Mouse (Mus musculus) embryonic facial prominence, embryonic 10.5 days (tissue): Measurements from ENCODE around the gene Cacna1d. TPM values are rescaled to one million over a fixed set of nuclear protein-coding genes. Genes with fewer than 3 reads are reported as not detected.

Experiments
- DNase-seq: peaks from one replicate; pipeline ENCODE4 v3.0.0-alpha.2; 2017; ENCODE audit warnings: low spot score
- H3K27ac ChIP-seq: fragments of 300-500 bp; sonication (generic); replicated peaks from 2 replicates; pipeline ENCODE4 v1.5.1; 2016; ENCODE audit warnings: mild to moderate bottlenecking
- H3K27me3 ChIP-seq: fragments of 300-500 bp; sonication (generic); replicated peaks from 2 replicates; pipeline ENCODE4 v1.6.1; 2016; ENCODE audit warnings: low read depth, mild to moderate bottlenecking; ENCODE audit not compliant: poor library complexity, severe bottlenecking
- H3K36me3 ChIP-seq: fragments of 300-500 bp; sonication (generic); replicated peaks from 2 replicates; pipeline ENCODE4 v1.6.1; 2016; ENCODE audit warnings: mild to moderate bottlenecking, moderate library complexity
- H3K4me1 ChIP-seq: fragments of 300-500 bp; sonication (generic); 2 replicates; pipeline ENCODE4 v1.6.1; 2016
- H3K4me3 ChIP-seq: fragments of 300-500 bp; sonication (generic); 2 replicates; pipeline ENCODE4 v1.5.1; 2016; ENCODE audit warnings: mild to moderate bottlenecking, moderate library complexity
- H3K9me3 ChIP-seq: fragments of 300-500 bp; sonication (generic); 2 replicates; pipeline ENCODE4 v1.6.1; 2016; ENCODE audit warnings: mild to moderate bottlenecking
- WGBS: fragments of 180-500 bp; shearing (Covaris S2); methylation state at CpG from one replicate; pipeline ENCODE4 v1.1.7; 2016; 5-methylcytosine and 5-hydroxymethylcytosine counted together
- polyA plus RNA-seq: library from polyadenylated mRNA; unstranded; fragments of >200 nt; fragmentation: Nextera tagmentation; extraction: Ambion mirVana; gene quantifications from 2 replicates; pipeline ENCODE4 v1.2.1, GENCODE M21; 2016

Cacna1d gene
- polyA plus RNA-seq, 1 experiment from 2014 or later = 2.1 TPM

- no peak for DNase-seq
- Histone ChIP-seq H3K9me3 (no peaks in the 10 kb centered on the region), H3K27ac (no peak overlapping the region; the same call in 1 of the 2 replicates), H3K4me1 (peaks cover 14% of the 10 kb centered on the region), H3K4me3 (no peak overlapping the region), H3K27me3 (no peaks in the 10 kb centered on the region), H3K36me3 (no peaks in the 10 kb centered on the region)
- 69% methylated on average over 8 of the region's 8 CpGs for WGBS
Measured at GRCm38 (mm10) chr14:30103946-30104536, 387.2 kb downstream of the Cacna1d start.

GRCm38 (mm10) chr14:30097239-30097638, 394.0 kb downstream of the Cacna1d start:
- H3K27ac ChIP-seq = no peak overlapping the region
- WGBS = 58% methylated on average over 5 of the region's 5 CpGs
- H3K36me3 ChIP-seq = no peaks in the 10 kb centered on the region
- H3K27me3 ChIP-seq = no peaks in the 10 kb centered on the region
- no peaks in the 10 kb centered on the region for H3K9me3 ChIP-seq
- H3K4me3 ChIP-seq = no peak overlapping the region
- DNase-seq = peak; percentile 15
- H3K4me1 ChIP-seq = no peaks in the 10 kb centered on the region

GRCm38 (mm10) chr14:30092426-30092825, 398.8 kb downstream of the Cacna1d start:
- H3K9me3 ChIP-seq = no peaks in the 10 kb centered on the region
- H3K36me3 ChIP-seq = no peaks in the 10 kb centered on the region
- no peaks in the 10 kb centered on the region for H3K4me1 ChIP-seq
- H3K27ac ChIP-seq = no peak overlapping the region
- WGBS = 82% methylated on average over 4 of the region's 4 CpGs
- no peak for DNase-seq
- no peak overlapping the region for H3K4me3 ChIP-seq
- H3K27me3 ChIP-seq = no peaks in the 10 kb centered on the region

GRCm38 (mm10) chr14:30092021-30092420, 399.2 kb downstream of the Cacna1d start:
- H3K9me3 ChIP-seq = no peaks in the 10 kb centered on the region
- WGBS = 88% methylated on average over 2 of the region's 2 CpGs
- no peaks in the 10 kb centered on the region for H3K36me3 ChIP-seq
- no peak overlapping the region for H3K27ac ChIP-seq
- no peaks in the 10 kb centered on the region for H3K4me1 ChIP-seq
- no peak for DNase-seq
- no peak overlapping the region for H3K4me3 ChIP-seq
- H3K27me3 ChIP-seq = no peaks in the 10 kb centered on the region

GRCm38 (mm10) chr14:30079729-30080128, 411.5 kb downstream of the Cacna1d start:
- Histone ChIP-seq H3K27me3 (no peaks in the 10 kb centered on the region), H3K9me3 (no peaks in the 10 kb centered on the region), H3K4me3 (no peak overlapping the region), H3K36me3 (no peaks in the 10 kb centered on the region), H3K27ac (no peak overlapping the region), H3K4me1 (0 out of 2 replicates have a peak, but pooled peaks cover 3% of the 10 kb centered on the region)
- WGBS = 73% methylated on average over 4 of the region's 4 CpGs
- no peak for DNase-seq

GRCm38 (mm10) chr14:30078115-30078808, 413.0 kb downstream of the Cacna1d start:
- Histone ChIP-seq H3K4me3 (no peak overlapping the region), H3K27ac (no peak overlapping the region), H3K36me3 (no peaks in the 10 kb centered on the region), H3K9me3 (no peaks in the 10 kb centered on the region), H3K4me1 (0 out of 2 replicates have a peak, but pooled peaks cover 3% of the 10 kb centered on the region), H3K27me3 (no peaks in the 10 kb centered on the region)
- WGBS = 76% methylated on average over 15 of the region's 15 CpGs
- DNase-seq = peak; percentile 10

GRCm38 (mm10) chr14:30075268-30075887, 415.9 kb downstream of the Cacna1d start:
- Histone ChIP-seq H3K4me3 (no peak overlapping the region), H3K36me3 (no peaks in the 10 kb centered on the region), H3K4me1 (0 out of 2 replicates have a peak, but pooled peaks cover 3% of the 10 kb centered on the region), H3K9me3 (no peaks in the 10 kb centered on the region), H3K27me3 (no peaks in the 10 kb centered on the region), H3K27ac (no peak overlapping the region)
- no peak for DNase-seq
- 88% methylated on average over 7 of the region's 7 CpGs for WGBS

- Histone ChIP-seq H3K9me3 (no peaks in the 10 kb centered on the region), H3K4me1 (no peaks in the 10 kb centered on the region), H3K36me3 (no peaks in the 10 kb centered on the region), H3K4me3 (no peak overlapping the region), H3K27ac (no peak overlapping the region), H3K27me3 (no peaks in the 10 kb centered on the region)
- no peak for DNase-seq
- WGBS = 84% methylated on average over 3 of the region's 3 CpGs
Measured at GRCm38 (mm10) chr14:30068566-30068965, 422.7 kb downstream of the Cacna1d start.

- Histone ChIP-seq H3K27ac (no peak overlapping the region), H3K4me1 (no peaks in the 10 kb centered on the region), H3K9me3 (no peaks in the 10 kb centered on the region), H3K27me3 (no peaks in the 10 kb centered on the region), H3K4me3 (no peak overlapping the region), H3K36me3 (no peaks in the 10 kb centered on the region)
- WGBS = 81% methylated on average over 12 of the region's 12 CpGs
- no peak for DNase-seq
Measured at GRCm38 (mm10) chr14:30066752-30067151, 424.5 kb downstream of the Cacna1d start.

GRCm38 (mm10) chr14:30064864-30065263, 426.4 kb downstream of the Cacna1d start:
- WGBS = 83% methylated on average over 2 of the region's 2 CpGs
- no peak overlapping the region for H3K4me3 ChIP-seq
- no peaks in the 10 kb centered on the region for H3K36me3 ChIP-seq
- H3K27ac ChIP-seq = no peak overlapping the region
- no peaks in the 10 kb centered on the region for H3K9me3 ChIP-seq
- H3K27me3 ChIP-seq = no peaks in the 10 kb centered on the region
- no peak for DNase-seq
- no peaks in the 10 kb centered on the region for H3K4me1 ChIP-seq

GRCm38 (mm10) chr14:30056031-30056766, 435.1 kb downstream of the Cacna1d start:
- H3K36me3 ChIP-seq = no peaks in the 10 kb centered on the region
- H3K4me1 ChIP-seq = peaks cover 6% of the 10 kb centered on the region; the same call in 1 of the 2 replicates
- 80% methylated on average over 13 of the region's 13 CpGs for WGBS
- no peak overlapping the region for H3K27ac ChIP-seq
- H3K9me3 ChIP-seq = no peaks in the 10 kb centered on the region
- no peak for DNase-seq
- no peak overlapping the region for H3K4me3 ChIP-seq
- H3K27me3 ChIP-seq = no peaks in the 10 kb centered on the region

- H3K4me3 ChIP-seq = no peak overlapping the region
- no peaks in the 10 kb centered on the region for H3K9me3 ChIP-seq
- H3K36me3 ChIP-seq = no peaks in the 10 kb centered on the region
- WGBS = 86% methylated on average over 7 of the region's 7 CpGs
- peaks cover 6% of the 10 kb centered on the region; the same call in 1 of the 2 replicates for H3K4me1 ChIP-seq
- no peaks in the 10 kb centered on the region for H3K27me3 ChIP-seq
- no peak overlapping the region for H3K27ac ChIP-seq
- DNase-seq = no peak
Measured at GRCm38 (mm10) chr14:30054922-30055321, 436.3 kb downstream of the Cacna1d start.
